Mouse (Mus musculus): ENCODE results near the gene Cfl2.

The Cfl2 gene

DNA sequence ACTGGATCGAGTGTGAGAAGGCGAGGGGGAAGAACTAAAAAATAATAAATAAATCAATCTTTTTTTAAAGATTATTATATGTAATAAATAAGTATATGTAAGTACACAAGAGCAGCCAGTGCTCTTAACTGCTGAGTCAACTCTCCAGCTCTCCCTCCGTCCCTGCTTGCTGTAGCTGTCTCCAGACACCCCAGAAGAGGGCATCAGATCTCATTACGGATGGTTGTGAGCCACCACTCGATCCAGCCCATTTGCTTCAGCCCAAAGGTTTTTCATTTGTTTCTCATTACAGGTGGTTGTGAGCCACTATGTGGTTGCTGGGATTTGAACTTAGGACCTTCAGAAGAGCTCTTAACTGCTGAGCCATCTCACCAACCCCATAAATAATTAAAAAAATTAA, 32.8 kb downstream of the Cfl2 start:
- DNase-seq (ENCODE audit: low read depth): peak; percentile 51

DNA sequence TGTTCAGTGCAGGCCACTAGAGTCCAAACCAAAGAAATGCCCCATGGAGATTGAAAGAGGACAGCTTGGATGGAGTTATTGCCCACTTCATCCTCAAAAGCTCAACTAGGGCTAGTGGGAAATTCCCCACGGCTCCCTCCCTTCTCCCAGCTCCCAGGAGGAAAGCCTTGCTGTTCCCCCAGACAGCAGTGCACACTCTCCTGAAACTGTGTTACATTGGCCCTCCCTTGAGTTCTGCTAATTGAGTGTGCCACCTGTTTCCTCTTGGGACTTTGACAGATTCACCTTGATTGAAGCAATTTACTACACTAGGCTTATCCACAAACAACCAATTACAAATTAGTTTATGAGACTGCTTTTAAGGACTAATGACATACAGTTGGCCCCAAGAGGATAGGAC, 34.6 kb downstream of the Cfl2 start:
- DNase-seq (ENCODE audit: low read depth): no peak

- DNase-seq (ENCODE audit: low read depth): peak; percentile 29
These were observed 37.5 kb downstream of the Cfl2 start for GRCm38 (mm10) chr12:54825202-54825601.

GRCm38 (mm10) chr12:54822836-54823426, 39.7 kb downstream of the Cfl2 start:
- DNase-seq (ENCODE audit: low read depth): peak; percentile 76

DNA sequence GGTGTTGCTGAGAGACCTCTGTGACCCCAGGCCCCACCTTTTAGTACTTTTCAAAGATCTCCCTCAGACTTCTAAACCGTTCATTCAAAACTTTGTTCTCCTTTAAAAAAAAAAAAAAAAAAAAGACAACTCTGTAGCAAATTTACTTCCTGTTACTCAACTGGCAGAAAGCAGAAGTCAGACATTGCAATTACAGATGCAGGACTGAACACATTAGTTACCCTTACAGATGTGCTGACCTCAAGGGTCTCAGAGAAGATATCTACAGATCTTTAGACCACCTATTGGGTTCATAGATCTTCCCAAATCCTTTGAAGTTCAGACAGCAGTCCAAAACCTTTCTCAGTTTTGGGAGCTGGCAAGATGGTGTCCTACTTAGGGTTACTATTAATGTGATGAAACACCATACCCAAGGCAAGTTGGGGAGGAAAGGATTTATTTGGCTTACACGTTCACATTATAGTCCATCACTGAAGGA, 42.0 kb downstream of the Cfl2 start:
- no peak for DNase-seq (ENCODE audit: low read depth)

DNA sequence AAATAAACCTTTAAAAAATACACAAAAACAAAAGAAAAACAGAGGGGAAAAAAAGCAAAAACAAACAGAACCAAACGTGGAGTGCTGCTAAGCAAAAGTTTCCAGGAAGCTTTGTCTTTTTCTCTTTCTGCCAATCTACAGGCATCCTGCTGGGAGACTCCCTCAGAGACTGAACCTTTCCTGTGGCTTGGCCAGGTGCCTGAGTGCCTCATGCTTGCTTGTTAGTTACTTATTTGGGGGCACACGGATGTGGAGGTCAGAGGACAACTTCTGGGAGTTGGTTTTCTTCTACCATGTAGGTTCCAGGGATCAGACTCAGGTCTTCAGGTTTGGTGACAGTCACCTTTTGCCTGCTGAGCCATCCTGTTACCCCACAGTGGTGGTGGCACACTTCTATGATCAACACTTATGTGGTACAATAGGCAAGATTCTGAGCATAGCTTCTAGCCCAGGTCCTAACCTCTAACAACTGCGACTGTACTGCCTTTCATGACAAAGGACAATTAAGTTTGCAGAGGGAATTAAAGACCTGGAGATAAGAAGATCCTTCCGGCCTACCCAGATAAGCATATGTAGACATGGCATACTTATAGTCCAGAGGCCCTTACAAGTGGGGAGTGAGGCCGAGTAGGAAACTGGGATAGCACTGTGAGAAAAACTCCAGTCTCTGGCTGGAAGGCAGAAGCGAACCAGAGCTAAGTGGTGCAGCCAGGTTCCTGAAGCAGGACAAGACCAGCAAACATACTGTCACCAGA, 43.3 kb downstream of the Cfl2 start:
- DNase-seq (ENCODE audit: low read depth): peak; percentile 59

- peak; percentile 50 for DNase-seq (ENCODE audit: low read depth)
These were observed 52.5 kb downstream of the Cfl2 start for GRCm38 (mm10) chr12:54810142-54810541.

All from NIH3T3 (cell line).